Mouse (Mus musculus) E14TG2a.4 (cell line): ENCODE measurements around the gene Abraxas2.

Experiments
- CTCF ChIP-seq: conservative IDR thresholded peaks from 2 replicates; pipeline ENCODE4 v1.5.1; 2014; ENCODE audit warnings: low read length
- POU5F1 ChIP-seq: IDR thresholded peaks from 2 replicates; pipeline ENCODE4 v1.6.1; 2014; ENCODE audit warnings: low read length, borderline replicate concordance

GRCm38 (mm10) chr7:132925227-132925626 lies 66.2 kb downstream of the Abraxas2 start:
- TF ChIP-seq CTCF (no peak), POU5F1 (no peak)
